Mouse (Mus musculus): ENCODE measurements around the gene Zbtb1. TPM values are rescaled to one million over a fixed set of nuclear protein-coding genes. Genes with fewer than 3 reads are reported as not detected.

Gene Zbtb1
- total RNA-seq, 2 experiments from 2014 or later: 12.0 to 12.9 TPM

DNA sequence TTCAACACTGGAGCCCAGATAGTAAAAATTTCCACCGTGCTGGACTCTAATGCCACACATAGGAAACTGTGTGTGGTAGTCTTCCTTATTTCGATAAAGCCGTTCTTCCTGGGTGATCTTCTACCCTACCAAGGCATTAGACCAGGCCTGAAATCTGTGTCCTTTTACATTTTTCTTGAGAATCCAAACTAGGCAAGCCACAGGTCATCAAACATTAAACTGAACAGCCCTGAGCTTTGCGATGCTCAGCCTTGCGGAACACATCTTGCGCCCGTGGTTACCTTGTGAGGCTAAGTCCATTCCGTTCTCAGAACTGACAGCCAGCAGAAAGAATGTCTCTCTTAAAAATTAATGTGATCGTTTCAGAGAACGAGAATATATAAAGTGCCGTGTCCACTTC is 76.1 kb downstream of the Zbtb1 start:
- no peak for ATAC-seq (replicated peaks; ENCODE audit: poor library complexity, severe bottlenecking)

Other genes starting within 250 kb of the Zbtb1 start
- gene Esr2, start 193.0 kb upstream of the Zbtb1 start, total RNA-seq (2014; fragmentation: Nextera tagmentation): not detected in 2 replicates
- gene Esr2, start 193.0 kb upstream of the Zbtb1 start, total RNA-seq (2017): not detected in 2 replicates
- not detected in 2 replicates for gene Tex21, start 123.5 kb upstream of the Zbtb1 start, total RNA-seq (2014; fragmentation: Nextera tagmentation)
- gene Tex21, start 123.5 kb upstream of the Zbtb1 start, total RNA-seq (2017): not detected in 2 replicates
- gene Mthfd1, start 115.0 kb upstream of the Zbtb1 start, total RNA-seq (2014; fragmentation: Nextera tagmentation): 47.7 and 79.3 TPM in 2 replicates
- gene Mthfd1, start 115.0 kb upstream of the Zbtb1 start, total RNA-seq (2017): 106 and 111 TPM in 2 replicates
- gene Akap5, start 45.4 kb upstream of the Zbtb1 start, total RNA-seq (2014; fragmentation: Nextera tagmentation): 0.17 TPM in 1 of 2 replicates, not detected in the other
- gene Akap5, start 45.4 kb upstream of the Zbtb1 start, total RNA-seq (2017): 0.21 and 0.30 TPM in 2 replicates
- 26.4 and 29.4 TPM in 2 replicates for gene Zbtb25, start 664 bp upstream of the Zbtb1 start, total RNA-seq (2014; fragmentation: Nextera tagmentation)
- gene Zbtb25, start 664 bp upstream of the Zbtb1 start, total RNA-seq (2017): 21.4 and 22.4 TPM in 2 replicates
- gene Hspa2, start 33.9 kb downstream of the Zbtb1 start, total RNA-seq (2014; fragmentation: Nextera tagmentation): 1.9 and 7.3 TPM in 2 replicates
- gene Hspa2, start 33.9 kb downstream of the Zbtb1 start, total RNA-seq (2017): 18.9 and 19.4 TPM in 2 replicates
- gene Ppp1r36, start 47.3 kb downstream of the Zbtb1 start, total RNA-seq (2014; fragmentation: Nextera tagmentation): not detected in 2 replicates
- 0.69 TPM in 1 of 2 replicates, not detected in the other for gene Ppp1r36, start 47.3 kb downstream of the Zbtb1 start, total RNA-seq (2017)
- gene Plekhg3, start 160.6 kb downstream of the Zbtb1 start, total RNA-seq (2014; fragmentation: Nextera tagmentation): 19.6 and 20.5 TPM in 2 replicates
- 13.3 and 15.6 TPM in 2 replicates for gene Plekhg3, start 160.6 kb downstream of the Zbtb1 start, total RNA-seq (2017)